12 mouse cellular contexts compared by ENCODE assay signal in genomic region chr7:125820233-125820632, GRCm38 (mm10).
DNase-seq lines count a peak whose midpoint lies in the region; TF ChIP-seq lines count a peak whose summit lies in the region.
"Had no signal": no experiment of that assay in that cellular context is flagged by ENCODE, and none has a peak within 500 bp of the region (broad histone marks: within the 10 kb centered on the region; RNA-seq: fewer than 3 reads in every experiment).

No protein-coding gene starts in this region.

- intact Hi-C loops in gastrocnemius, adult 2 months (cut with DNase I): loop anchor here (5.0 kb wide), 1 partner anchor 267 kb away; no protein-coding TSS in a partner anchor

- no peak for DNase-seq in gastrocnemius, adult 2 months
- no peak for DNase-seq in gastrocnemius, postnatal 10 days
- no peak for DNase-seq in layer of hippocampus, adult 2 months (ENCODE audit: low spot score in 2 of 2)
- no peak for DNase-seq in layer of hippocampus, postnatal 10 days (ENCODE audit: low spot score in 2 of 2)
- peak; percentile 27 for DNase-seq in NIH3T3 (ENCODE audit: low read depth)
- peak; percentile 49 for DNase-seq in retina, embryonic 14.5 days (ENCODE audit: low spot score)
- DNase-seq in natural killer cell, adult 2 months (ENCODE audit: low spot score in 2 of 2): no peak
- no peak for DNase-seq in thymus, postnatal 4 days
- DNase-seq: cerebellum, adult 11 months; right cerebral cortex, postnatal 14 days had no signal

- peak; percentile 43 for TF ChIP-seq CTCF in gastrocnemius, adult 2 months (IDR thresholded peaks at IDR 0.05)
- peak; percentile 72 for TF ChIP-seq CTCF in layer of hippocampus, adult 2 months (conservative IDR thresholded peaks at IDR 0.05)

- H3K4me3 ChIP-seq in gastrocnemius, adult 2 months: no peak overlapping the region
- no peak overlapping the region for H3K4me3 ChIP-seq in layer of hippocampus, adult 2 months
- H3K4me3 ChIP-seq: hindbrain, embryonic 15.5 days had no signal

- H3K27ac ChIP-seq in gastrocnemius, adult 2 months: no peak overlapping the region
- no peak overlapping the region for H3K27ac ChIP-seq in layer of hippocampus, adult 2 months
- H3K27ac ChIP-seq: hindbrain, embryonic 15.5 days; macrophage had no signal

Comparison
In these comparisons a context has a peak if more than half of its experiments do, and no peak if none do; other contexts are left out.
1. DNase-seq: peak in NIH3T3 (single experiment) and retina, embryonic 14.5 days (single experiment); none in gastrocnemius, adult 2 months (single experiment), gastrocnemius, postnatal 10 days (single experiment), layer of hippocampus, adult 2 months (0 of 2), layer of hippocampus, postnatal 10 days (0 of 2), natural killer cell, adult 2 months (0 of 2) and thymus, postnatal 4 days (single experiment).